Mouse (Mus musculus): ENCODE data around the gene Raver2.
"Not testable (repeated sequence)": the region's sequence is repeated elsewhere in the genome, so short reads cannot be mapped to it uniquely, and the experiment has no call there.

Gene Raver2

DNA sequence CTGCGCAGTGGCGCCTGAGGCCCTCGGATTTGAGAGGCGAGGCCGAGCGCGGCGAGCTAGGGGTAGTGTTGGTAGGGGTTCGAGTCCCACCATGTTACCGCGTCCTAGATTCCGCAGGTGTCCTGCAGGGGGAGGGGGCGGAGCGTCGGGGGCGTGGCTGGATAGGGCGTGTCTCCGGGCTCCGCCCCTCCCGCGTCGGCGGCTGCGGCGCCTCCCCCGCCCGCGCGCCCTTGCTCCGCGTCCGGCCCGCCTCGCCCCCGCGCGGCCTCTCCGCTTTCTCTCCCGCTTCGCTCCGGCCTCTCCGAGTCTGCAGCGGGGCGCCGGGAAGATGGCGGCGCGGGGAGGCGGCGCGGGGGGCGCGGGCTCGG, at the start of gene Raver2:
Gene Raver2 (plus strand): TSS at position 198 of the 368 bp plus-strand sequence.
- peak; percentile 63 to 65 for DNase-seq

DNA sequence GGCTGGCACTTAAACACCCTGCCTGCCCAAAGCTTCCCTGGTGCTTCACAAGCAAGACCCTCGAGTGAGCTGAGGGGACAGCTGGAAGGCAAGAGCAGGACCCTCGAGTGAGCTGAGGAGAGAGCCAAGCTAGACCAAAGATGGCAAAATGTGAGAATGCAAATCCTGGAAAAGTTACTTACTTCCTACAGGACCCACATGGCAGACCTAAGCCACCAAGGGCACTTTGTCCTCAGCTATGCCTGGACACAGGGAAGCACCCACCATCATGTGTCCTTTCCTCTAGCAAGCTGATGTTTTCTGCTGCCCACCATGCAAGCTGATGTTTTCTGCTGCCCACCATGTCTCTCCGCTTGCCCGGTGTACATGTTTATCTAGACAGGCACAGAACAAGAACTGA, 48.2 kb upstream of the Raver2 start, which contains the start of gene Gm10577:
Gene Gm10577 (minus strand): TSS at position 101 of the 400 bp plus-strand sequence.
- no peak for DNase-seq

DNA sequence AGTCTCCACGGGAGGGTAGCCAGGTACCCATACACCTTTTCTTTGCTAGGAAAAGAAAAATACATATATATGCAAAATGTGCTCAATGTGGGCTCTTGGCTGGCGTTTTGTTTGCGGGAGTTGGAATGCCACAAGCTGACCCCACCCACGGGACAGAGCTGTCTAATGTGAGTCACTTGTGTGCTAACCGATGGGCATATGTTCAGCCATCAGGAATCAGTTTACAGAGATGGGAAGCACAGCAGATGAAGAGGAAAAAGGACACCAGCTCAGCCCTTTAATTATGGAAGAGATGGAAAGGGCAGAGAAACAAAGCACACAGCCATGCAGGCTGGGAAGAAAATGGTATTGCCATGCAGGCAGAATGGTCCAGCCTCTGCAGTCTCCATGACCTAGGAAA, 42.2 kb upstream of the Raver2 start:
- no peak for DNase-seq

DNA sequence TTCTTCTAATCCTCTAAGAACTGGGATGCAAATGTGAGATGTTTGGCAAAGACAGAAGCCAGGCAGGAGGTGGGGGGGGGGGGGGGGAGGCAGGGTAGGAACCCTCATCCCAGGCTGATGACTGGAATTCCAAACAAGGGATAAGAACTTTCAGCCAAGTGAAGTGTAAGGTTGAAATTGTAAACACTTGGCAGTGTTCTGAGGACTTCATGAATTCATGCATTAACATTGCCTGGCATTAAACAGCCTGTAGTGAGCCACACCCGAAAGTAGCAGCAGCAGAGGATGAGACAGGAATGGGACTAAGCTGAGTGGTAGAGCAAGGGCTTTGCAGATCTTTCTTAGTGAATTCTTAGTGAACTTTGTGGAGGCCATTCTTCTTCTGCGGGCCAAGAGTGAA, 41.8 kb upstream of the Raver2 start:
- no peak for DNase-seq

DNA sequence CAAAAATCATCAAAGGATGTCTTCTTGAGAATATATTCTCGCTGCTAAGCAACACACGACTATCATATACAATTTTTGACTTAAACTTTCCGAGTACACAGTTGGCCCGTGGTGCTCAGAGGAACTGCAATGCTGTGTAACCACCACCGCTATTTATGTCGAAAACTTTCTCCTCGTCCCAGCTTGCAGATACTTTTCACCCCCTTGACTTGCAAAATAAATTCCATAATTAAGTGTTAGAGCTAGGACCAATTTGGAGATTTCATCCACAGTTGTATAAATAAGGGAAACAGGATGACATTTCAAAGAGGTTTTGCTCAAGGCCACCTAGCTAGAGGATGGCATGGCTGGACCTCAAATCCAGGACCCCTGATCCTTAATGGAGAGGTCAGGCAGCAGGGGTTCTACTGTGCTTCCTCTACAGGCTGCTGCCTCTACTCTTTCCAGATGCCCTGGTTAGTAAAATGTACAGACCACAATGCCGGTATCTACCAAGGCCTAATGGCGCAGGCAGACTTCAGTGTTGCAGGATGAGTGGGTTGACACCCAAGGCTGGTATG, 40.9 kb upstream of the Raver2 start:
- DNase-seq = no peak

DNA sequence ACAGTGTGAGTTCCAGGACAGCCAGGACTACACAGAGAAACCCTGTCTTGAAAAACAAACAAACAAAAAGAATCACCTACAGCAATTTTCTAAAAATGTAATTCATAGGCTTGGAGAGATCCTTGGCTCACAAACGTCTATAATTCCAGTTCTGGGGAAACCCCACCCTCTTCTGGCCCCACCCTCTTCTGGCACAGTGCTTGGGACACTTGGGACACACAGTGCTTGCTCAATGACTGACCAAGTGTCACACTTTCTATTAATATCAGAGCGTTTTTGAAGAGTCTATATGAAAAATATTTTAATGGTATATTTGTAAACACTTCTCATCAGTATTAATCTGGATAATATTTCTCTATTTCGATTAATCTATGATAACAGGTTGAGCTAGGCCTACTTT, 35.7 kb upstream of the Raver2 start:
- no peak for DNase-seq

DNA sequence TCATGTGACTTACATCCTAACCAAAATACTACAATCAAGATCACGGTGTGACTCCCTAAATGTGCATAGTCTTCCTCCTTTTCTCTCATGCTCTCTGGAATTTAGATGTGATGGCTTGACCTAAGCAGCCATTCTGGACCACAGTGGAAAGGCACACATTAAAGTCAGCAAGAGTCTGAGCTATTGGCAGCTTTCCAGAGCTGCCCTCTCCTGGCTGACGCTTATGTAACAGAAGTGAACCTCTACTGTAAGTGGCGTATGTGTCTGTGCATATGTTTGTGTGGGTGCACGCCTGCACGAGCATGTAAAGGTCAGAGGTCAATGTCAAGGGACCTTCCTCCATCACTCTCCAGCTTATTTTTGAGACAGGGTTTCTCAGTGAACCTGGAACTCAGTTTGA, 33.7 kb upstream of the Raver2 start:
- DNase-seq = no peak

DNA sequence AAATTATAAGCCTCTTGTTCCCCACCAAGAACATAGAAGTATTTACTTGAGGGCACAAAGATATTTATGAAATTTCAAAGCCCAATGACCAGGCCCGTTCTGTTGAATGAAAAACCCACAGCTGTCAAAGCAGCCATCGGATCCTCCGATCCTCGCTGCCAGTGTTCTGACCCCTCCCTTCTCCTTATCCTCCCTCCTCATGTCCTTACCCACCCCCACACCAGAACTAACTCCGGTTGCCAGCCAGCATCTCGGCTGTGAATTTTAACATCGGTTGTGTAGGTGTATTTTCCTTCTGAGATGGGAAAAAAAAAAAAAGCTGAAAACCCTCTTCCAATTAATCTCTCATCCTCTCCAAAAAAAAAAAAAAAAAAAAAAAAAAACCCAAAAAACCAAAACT, 31.6 kb upstream of the Raver2 start:
- no peak for DNase-seq

DNA sequence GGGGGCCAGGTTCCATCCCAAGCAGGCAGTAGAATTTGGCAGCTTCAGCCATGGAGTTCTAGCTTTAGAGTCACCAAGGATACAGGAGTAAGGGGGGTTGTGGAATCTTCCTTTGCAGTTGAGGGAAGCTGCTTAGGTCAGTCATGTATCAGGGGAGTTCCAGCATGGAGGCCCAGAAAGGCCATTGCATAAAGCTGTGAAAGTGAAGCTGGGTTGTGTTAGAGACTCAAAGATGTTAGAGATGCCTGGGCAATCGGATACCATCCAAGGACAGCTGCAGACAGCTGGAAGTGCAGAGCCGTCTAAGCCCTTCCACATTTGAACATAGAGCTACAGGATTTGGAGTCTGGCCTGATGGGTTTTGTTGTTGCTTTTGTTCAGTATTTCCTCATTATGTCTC, 25.1 kb upstream of the Raver2 start:
- DNase-seq = no peak

DNA sequence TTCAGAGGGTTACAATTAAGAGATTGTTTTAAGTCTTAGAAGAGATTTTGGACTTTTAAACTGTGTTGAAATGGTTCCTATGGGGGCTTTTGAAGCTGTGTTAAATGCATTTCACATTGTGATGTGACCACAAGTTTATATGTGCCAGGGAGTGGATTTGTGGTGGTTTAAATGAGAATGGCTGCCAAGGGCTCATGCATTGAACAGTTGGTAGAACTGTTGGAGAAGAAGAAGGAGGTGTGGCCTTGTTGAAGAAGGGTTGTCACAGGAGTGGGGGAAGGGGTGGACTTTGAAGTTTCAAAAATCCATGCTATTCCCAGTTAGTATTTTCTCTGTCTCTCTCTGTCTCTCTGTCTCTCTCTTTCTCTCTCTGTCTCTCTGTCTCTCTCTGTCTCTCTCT, 24.6 kb upstream of the Raver2 start:
- DNase-seq = no peak

DNA sequence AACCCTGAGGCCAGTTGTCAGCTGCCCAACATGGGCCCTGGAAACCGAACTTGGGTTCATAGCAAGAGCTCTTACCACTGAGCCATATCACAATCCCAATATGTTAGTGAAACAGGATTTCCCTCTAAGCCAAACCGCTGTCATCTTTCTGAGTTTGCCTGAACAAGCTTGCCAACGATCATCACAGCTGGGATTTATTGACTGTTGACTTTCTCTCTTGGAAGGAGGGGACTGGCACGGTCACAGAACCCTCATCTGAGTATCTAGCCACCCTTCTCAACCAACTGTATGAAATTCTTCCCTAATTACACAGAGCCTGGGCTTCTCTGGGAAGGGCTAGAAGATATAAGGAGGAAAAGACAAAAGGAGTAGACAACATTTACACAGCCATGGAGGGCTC, 22.2 kb upstream of the Raver2 start:
- DNase-seq = no peak

DNA sequence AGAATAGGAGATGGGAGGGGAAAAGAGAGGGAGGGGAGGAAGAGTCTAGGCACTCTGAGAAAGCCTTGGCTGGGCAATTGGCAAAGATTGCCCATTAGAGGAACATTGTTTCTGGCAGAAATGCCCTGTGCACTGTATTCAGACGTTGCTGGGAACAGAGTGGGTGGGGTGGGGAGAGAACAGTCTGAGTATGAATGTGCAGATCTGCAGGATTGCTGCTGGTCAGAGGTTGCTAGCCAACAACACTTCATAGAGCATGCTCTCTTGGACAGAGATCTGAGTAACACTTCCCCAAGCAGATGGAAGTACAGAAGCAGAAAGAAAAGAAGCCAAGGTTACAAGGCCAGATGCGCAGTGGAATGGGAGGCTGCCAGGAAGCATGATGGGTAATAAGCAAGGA, 6.6 kb upstream of the Raver2 start:
- no peak for DNase-seq

DNA sequence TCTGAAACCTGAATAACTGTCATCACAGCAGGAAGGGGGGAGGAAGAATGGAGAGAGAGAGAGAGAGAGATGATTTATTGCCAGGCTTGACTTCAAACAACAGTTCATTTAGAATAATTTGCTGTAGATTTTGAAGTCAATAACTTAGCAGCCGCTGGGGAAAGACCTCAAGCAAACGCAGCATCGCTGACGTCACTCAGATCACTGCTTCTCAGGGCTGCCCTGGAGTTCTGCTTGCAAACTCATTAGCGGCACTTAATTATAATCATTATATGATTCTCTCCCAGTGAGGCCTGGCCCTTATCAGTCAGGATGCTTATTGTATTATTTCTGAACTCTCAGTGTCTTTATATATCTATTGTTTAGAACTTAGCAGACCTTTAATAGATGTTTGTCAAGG, 2.4 kb upstream of the Raver2 start:
- DNase-seq = no peak

DNA sequence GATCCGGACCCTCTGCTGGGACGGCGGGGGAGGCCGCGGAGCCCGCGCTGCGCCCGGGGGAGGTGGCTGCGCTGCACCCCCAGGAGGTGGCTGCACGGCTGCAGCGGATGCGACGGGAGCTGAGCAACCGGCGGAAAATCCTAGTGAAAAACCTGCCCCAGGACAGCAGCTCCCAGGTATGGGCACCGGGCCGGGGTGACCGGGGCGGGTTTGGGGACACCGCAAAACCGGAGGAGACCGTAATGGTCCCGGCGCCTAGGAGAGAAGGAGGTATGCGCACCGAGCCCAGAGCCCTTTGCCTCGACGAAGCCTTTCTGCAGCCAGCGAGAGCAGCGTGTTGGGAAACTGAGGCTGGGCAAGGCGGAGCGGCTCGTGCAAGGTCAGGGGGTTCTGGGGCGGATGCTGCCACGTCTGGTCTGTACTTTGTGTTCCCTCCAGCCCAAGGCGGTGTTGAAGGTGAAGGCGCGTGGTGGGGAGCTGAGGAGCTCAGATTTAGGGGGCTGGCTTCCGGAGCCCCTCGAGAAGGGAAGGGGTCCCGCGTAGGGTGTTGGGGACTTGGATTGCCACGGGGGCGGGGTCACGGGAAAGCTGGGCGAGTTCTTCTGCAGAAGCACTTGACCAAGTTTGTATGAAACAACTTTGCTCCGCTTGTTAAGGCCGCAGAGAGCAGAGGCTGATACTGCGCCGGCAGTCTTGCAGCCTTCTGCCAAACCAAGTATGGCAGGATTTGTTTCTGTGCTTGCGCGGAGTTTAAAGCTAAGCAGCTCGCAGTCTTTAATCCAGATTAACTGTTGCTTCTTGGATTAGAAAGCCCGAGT, 580 bp downstream of the Raver2 start:
- peak; percentile 27 to 30 for DNase-seq

DNA sequence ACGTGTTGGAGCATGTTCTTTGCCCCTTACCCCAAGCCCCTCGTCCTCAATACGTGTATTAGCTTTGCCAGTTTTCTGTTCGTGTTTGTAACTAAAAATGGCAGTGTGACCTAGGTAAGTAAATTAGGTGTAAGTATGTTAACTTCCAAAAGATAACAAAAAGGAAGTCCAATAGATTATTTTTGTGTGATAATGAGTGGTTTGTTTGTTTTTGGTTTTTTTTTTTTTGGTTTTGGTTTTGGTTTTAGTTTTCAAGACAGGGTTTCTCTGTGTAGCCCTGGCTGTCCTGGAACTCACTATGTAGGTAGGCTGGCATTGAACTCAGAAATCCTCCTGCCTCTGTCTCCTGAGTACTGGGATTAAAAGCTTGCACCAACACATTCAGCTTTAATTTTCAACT, 2.8 kb downstream of the Raver2 start:
- DNase-seq = no peak

DNA sequence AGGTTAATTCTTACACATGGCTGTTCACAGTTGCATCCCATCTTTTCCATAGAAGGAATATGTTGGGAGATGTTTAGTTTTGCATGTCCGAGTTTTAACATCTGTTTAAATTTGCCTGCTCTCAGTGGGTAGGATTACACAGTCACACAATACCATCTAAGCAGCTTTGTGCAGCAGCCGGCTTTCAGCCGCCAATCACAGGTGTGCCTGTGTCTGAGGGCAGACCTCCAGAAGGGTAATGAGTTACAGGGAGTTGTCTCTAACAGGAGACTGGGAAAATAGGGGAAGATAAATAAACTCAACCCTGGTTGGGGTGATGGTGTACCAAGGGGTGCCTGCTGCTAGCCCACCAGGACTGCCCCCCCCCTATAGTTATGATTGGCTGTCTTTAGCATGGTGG, 7.6 kb downstream of the Raver2 start:
- DNase-seq = no peak

DNA sequence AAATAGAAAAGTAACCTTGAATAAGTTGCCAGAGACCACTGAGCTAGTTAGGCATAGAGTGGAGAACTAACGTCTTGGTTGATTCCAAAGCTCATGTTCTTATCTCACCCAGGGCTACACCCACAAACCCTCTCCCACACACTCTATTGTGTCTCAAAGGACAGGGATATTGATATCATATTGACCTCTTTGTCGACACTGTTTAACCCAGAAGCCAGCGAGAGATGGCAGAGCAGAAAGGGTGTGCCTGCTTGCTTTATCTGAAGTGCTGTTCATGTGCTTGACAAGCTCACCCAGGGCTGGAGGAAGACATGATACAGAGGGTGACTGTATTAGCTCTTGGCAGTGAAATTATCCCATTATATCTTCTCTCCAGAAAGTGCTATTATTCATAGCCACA, 11.2 kb downstream of the Raver2 start:
- no peak for DNase-seq

DNA sequence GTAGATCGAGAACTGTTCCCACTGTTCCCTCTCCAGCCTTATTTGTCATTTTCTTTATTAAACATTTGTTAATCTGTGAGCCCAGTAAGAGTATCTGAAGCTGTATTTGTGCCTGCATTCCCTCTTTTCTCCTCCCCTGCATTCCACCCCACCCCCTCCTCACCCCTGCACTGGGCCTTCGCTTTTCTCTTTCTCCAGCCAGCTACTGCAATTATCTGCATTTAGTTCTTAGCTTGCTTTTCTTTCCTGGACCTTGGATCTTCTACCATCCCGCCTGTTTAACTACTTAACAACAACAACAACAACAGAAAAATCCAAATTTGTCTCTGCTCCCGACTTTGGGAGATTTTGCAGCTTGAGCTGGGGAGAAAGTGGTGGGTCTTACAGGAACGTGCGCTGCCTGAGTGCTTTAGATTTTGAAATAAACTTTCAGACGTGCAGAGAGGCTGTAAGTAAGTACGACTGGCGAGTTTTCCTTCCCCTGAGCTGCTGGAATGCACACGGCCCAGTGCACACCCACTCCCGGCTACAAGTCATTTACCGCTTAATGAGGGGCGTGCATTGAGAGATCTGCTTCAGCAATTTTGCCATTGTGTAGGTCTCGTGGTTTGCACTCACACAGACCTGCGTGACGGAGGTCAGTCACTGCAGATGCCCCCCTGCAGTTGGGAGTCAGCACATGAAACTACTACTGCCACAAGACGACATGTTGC, 13.5 kb downstream of the Raver2 start:
- no peak for DNase-seq

DNA sequence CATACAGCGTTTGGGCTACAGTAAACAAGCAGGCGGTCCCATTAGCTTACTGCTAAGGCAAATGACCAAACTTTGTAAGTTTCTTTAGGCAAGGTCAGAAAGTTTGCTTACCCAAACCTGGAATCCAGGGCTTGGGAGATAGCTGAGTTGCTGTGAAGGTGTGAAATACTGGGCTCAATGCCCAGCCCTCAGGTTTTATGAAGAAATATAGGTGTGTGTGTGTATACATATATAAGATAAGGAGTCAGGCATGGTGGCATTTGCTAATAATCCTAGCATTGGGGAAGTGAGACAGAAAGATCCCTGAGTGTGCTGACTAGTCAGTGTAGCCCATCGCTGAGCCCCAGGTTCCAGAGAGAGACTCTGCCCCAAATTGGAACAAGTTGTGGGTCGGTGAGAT, 16.1 kb downstream of the Raver2 start:
- no peak for DNase-seq

DNA sequence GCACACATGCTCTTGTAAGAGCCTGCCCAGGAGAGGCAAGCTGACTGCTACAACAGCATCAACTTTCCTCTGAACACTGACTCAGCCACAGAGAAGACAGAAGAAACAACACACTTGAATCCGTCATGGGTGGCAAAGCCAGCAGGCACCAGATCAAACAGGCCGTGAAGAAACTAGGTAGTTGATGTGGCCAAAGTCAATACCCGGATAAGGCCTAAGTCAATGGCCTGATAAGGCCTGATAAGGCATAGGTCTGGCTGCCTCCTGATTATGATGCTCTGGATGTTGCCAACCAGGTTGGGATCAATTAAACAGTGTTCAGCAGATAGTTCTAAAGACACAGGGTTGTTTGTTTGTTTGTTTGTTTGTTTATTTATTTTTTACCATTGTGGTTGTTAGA, 17.3 kb downstream of the Raver2 start:
- DNase-seq = no peak

DNA sequence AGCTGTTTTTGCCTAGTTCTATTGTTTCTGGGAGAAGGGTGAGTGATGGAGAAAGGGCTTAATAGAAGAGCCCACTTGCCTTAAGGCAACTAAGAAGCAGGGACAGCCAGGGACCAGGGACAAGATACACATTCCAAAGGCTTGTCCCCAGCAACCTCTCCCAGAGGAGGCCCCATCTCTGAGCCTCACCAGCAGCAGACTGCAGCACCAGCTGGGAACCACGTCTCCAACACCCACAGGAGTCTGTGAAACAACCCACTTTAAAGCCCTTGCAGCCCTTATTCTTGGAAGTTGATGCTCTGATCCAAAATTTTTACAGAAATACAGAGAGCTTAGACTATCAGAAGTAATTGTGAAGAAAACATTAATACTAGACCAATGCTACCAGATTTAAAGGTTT, 18.9 kb downstream of the Raver2 start:
- no peak for DNase-seq

DNA sequence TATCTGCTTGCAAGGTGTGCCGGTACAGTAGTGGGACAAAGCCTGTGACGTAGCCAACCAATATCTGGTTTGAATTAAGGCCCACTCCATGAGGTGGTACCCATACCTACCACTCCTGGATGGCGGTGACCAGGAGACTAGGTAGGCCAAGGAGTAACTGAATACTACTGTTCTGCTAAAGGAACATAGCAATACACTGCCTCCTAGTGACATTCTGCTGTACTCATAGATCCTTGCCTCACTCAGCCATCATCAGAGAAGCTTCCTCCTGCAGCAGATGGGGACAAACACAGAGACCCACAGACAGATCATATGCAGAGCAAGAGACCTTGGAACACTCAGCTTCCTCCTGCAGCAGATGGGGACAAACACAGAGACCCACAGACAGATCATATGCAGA, 21.8 kb downstream of the Raver2 start:
- DNase-seq = not testable (repeated sequence)

DNA sequence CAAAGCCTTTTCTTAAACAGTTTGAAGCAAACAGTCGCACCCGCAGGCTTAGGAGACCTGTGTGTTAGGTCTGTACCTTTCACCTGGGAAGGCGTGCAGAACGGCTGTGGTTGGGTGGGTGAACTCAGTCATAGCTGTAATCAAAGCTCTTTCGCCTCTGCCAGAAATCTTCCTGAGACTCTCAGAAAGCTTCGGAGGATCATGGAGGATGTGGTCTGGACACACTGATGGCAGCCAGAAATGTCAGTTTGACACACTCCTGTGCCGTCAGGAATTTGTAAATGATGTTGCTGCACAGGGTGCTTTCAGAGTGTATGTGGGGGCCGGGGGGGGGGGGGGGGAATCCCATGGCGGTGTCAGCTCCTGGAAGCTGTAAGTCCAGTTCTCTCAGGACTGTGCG, 24.5 kb downstream of the Raver2 start:
- no peak for DNase-seq

DNA sequence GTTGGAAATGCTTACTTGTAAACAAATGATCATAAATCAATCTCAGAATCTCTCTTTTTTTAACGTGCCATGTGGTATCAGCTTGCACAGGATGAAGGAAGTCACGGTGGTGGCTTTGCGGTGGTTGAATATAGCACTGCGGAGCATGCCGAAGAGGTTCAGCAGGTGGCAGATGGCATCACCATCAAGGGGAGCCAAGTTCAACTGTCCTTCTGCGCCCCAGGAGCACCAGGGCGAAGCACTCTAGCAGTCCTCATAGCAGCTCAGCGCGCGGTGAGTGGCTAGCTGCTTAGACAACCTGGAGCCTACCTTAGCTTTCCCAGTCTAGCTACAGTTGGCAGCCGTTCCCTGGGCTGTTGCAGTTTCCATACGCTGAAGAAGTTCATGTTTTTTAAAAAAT, 38.3 kb downstream of the Raver2 start:
- DNase-seq = peak in 1 of 2 experiments; percentile 7
